Mouse (Mus musculus) left cerebral cortex, adult 11 months (tissue): ENCODE results near the gene Krtap19-5.

Source experiments
- DNase-seq: peaks from one replicate; pipeline ENCODE4 v3.0.0; 2022; ENCODE audit warnings: low spot score

Gene Krtap19-5

GRCm38 (mm10) chr16:88896357-88896756, at the start of gene Krtap19-5:
Gene Krtap19-5, minus strand, starts transcription at chr16:88896457.
- DNase-seq = no peak

GRCm38 (mm10) chr16:88941106-88941505, 44.8 kb upstream of the Krtap19-5 start:
- DNase-seq = no peak

- DNase-seq = no peak
These were observed 42.0 kb upstream of the Krtap19-5 start for GRCm38 (mm10) chr16:88938252-88938651.

- no peak for DNase-seq
These were observed 35.9 kb upstream of the Krtap19-5 start, which contains the start of gene Krtap19-9b for GRCm38 (mm10) chr16:88932165-88932564. Gene Krtap19-9b, minus strand, starts transcription at chr16:88932265.

GRCm38 (mm10) chr16:88886870-88887269, 9.4 kb downstream of the Krtap19-5 start:
- DNase-seq = no peak

- DNase-seq = no peak
These were observed 11.3 kb downstream of the Krtap19-5 start, which contains the start of gene Krtap19-4 for GRCm38 (mm10) chr16:88884989-88885388. Gene Krtap19-4, minus strand, starts transcription at chr16:88885089.

- no peak for DNase-seq
These were observed 18.3 kb downstream of the Krtap19-5 start, which contains the start of gene Krtap19-3 for GRCm38 (mm10) chr16:88877938-88878337. Gene Krtap19-3, minus strand, starts transcription at chr16:88878038.

GRCm38 (mm10) chr16:88874169-88874568, 22.1 kb downstream of the Krtap19-5 start, which contains the start of gene Krtap19-2:
Gene Krtap19-2, minus strand, starts transcription at chr16:88874269.
- DNase-seq = no peak

- DNase-seq = no peak
These were observed 26.9 kb downstream of the Krtap19-5 start, which contains the start of gene Krtap19-1 for GRCm38 (mm10) chr16:88869311-88869710. Gene Krtap19-1, minus strand, starts transcription at chr16:88869411.

- DNase-seq = no peak
These were observed 31.3 kb downstream of the Krtap19-5 start for GRCm38 (mm10) chr16:88864887-88865407.

- DNase-seq = no peak
These were observed 44.8 kb downstream of the Krtap19-5 start for GRCm38 (mm10) chr16:88851450-88851849.

GRCm38 (mm10) chr16:88848558-88848957, 47.7 kb downstream of the Krtap19-5 start:
- DNase-seq = no peak

- no peak for DNase-seq
These were observed 48.9 kb downstream of the Krtap19-5 start for GRCm38 (mm10) chr16:88847363-88847762.
